Mouse (Mus musculus) hindbrain, embryonic 14.5 days (tissue): ENCODE results near the gene Mrpl52. TPM values are rescaled to one million over a fixed set of nuclear protein-coding genes. Genes with fewer than 3 reads are reported as not detected.

ENCODE experiments used
- ATAC-seq: fragments of 200-750 bp; cut with Nextera tagmentation; 2 replicates; pipeline ENCODE4 v1.8.0; 2017; ENCODE audit warnings: moderate number of reproducible peaks, mild to moderate bottlenecking, moderate TSS enrichment, moderate library complexity; ENCODE audit not compliant: low FRiP score
- DNase-seq: peaks from one replicate; pipeline ENCODE4 v3.0.0-alpha.2; 2015; ENCODE audit warnings: low spot score
- H3K27ac ChIP-seq: fragments of 300-500 bp; sonication (generic); 2 replicates; pipeline ENCODE4 v1.5.1; 2014; ENCODE audit warnings: mild to moderate bottlenecking, moderate library complexity
- H3K27me3 ChIP-seq: fragments of 300-500 bp; sonication (generic); 2 replicates; pipeline ENCODE4 v1.6.1; 2014; ENCODE audit warnings: mild to moderate bottlenecking, low read length, mixed read lengths; ENCODE audit not compliant: control insufficient read depth, insufficient read depth
- H3K36me3 ChIP-seq: fragments of 300-500 bp; sonication (generic); replicated peaks from 2 replicates; pipeline ENCODE4 v1.6.1; 2014; ENCODE audit not compliant: control insufficient read depth, insufficient read depth
- H3K4me1 ChIP-seq: fragments of 300-500 bp; sonication (generic); replicated peaks from 2 replicates; pipeline ENCODE4 v1.6.1; 2014; ENCODE audit warnings: antibody characterized with exemption, low read length, mixed read lengths; ENCODE audit not compliant: control insufficient read depth, insufficient read depth
- H3K4me2 ChIP-seq: fragments of 300-500 bp; sonication (generic); replicated peaks from 2 replicates; pipeline ENCODE4 v1.6.1; 2014; ENCODE audit warnings: mild to moderate bottlenecking, moderate library complexity
- H3K4me3 ChIP-seq: fragments of 300-500 bp; sonication (generic); replicated peaks from 2 replicates; pipeline ENCODE4 v1.5.1; 2014; ENCODE audit warnings: mild to moderate bottlenecking, low read length
- H3K9ac ChIP-seq: fragments of 300-500 bp; sonication (generic); 2 replicates; pipeline ENCODE4 v1.6.1; 2014
- H3K9me3 ChIP-seq: fragments of 300-500 bp; sonication (generic); 2 replicates; pipeline ENCODE4 v1.6.1; 2016; ENCODE audit warnings: low read length; ENCODE audit not compliant: control insufficient read depth
- WGBS: fragments of 180-500 bp; shearing (Covaris S2); extraction: QIAGEN DNeasy Blood & Tissue Kit; methylation state at CpG from one replicate; pipeline ENCODE4 v1.1.7; 2014; 5-methylcytosine and 5-hydroxymethylcytosine counted together
- polyA plus RNA-seq: library from polyadenylated mRNA; unstranded; fragments of >200 nt; fragmentation: Nextera tagmentation; extraction: Ambion mirVana; gene quantifications from 2 replicates; pipeline ENCODE4 v1.2.1, GENCODE M21; 2014

Gene Mrpl52
- polyA plus RNA-seq, 1 experiment from 2014 or later: 308 TPM

GRCm38 (mm10) chr14:54453566-54453965 is 26.9 kb downstream of the Mrpl52 start:
- Histone ChIP-seq H3K4me2 (no peak overlapping the region), H3K9me3 (no peaks in the 10 kb centered on the region), H3K4me1 (no peaks in the 10 kb centered on the region), H3K27me3 (no peaks in the 10 kb centered on the region), H3K27ac (no peak overlapping the region), H3K9ac (no peak overlapping the region), H3K36me3 (no peaks in the 10 kb centered on the region), H3K4me3 (no peak overlapping the region)
- 86% methylated on average over 9 of the region's 9 CpGs for WGBS
- DNase-seq: no peak
- ATAC-seq: no peak

DNA sequence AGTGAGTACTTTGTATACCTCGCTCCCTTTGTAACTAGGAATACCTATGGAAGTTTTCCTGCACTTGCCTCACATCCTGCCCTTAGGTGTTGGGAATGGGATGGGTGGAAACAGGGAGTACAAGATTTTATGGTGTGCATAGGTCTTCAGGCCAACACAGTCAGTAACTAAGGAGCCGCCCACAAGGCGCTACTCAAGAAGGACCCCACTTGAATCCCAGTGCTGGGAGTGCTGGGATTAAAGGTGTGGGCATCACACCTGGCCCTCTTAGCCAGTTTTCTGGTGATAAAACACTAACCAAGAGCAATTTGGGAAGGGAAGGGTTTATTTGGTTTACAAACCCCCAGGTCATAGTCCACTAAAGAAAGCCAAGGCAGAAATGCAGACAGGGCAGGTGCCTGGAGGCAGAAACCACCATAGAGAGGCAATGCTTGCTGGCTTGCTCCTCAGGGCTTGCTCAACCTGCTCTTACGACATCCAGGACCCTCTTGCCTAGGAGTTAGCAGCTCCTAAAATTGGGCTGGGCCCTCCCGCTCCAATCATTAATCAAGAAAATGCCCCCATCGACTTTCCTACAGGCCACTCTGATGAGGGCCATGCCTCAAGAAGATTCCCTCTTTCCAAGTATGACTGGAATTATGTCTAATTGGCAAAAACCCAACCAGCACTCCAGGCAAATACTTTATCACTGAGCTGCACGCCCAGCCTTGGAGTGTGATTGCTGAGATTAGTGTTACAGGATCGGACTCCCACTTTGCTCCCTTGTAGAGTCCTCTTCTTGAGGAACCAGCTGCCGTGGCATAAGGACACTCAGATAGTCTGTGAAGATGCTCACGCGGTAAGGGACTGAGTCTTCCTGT is 28.2 kb downstream of the Mrpl52 start:
- no peaks in the 10 kb centered on the region for H3K4me1 ChIP-seq
- H3K27me3 ChIP-seq: no peaks in the 10 kb centered on the region
- no peak overlapping the region for H3K4me2 ChIP-seq
- no peak for DNase-seq
- H3K9ac ChIP-seq: no peak overlapping the region
- no peaks in the 10 kb centered on the region for H3K36me3 ChIP-seq
- no peak overlapping the region for H3K27ac ChIP-seq
- no peaks in the 10 kb centered on the region for H3K9me3 ChIP-seq
- H3K4me3 ChIP-seq: no peak overlapping the region
- WGBS: 88% methylated on average over 11 of the region's 11 CpGs
- ATAC-seq: no peak

DNA sequence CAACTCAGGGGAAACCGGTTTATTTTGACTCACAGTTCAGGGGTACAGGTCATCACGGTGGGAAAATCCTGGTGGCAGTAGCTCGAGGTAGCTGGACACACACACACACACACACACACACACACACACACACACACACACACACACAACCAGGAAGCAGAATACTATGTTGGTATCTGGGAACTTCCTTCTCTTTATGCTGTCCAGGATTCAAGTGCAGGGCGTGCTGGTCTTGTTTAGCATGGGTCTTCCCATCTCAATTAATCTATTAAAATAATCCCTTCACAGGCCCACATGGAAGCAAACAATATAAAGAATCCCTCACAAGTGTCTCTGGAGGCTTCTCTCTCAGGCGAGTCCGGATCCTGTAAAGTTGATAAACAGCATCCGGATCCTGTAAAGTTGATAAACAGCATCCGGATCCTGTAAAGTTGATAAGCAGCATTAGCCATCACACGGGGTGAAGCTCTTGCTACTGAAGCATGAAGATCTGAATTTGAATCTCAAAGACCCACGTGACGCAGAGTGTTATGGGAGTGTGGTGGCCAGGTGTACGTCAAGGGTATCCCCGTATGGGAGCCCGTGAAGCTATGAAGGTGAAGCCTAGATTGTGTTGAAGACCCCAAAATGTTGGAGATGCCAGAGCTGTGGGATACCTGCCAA is 31.3 kb downstream of the Mrpl52 start:
- WGBS: 91% methylated on average over 14 of the region's 14 CpGs
- Histone ChIP-seq H3K27me3 (no peaks in the 10 kb centered on the region), H3K4me2 (no peak overlapping the region), H3K27ac (no peak overlapping the region), H3K9ac (no peak overlapping the region), H3K4me1 (no peaks in the 10 kb centered on the region), H3K9me3 (no peaks in the 10 kb centered on the region), H3K4me3 (no peak overlapping the region), H3K36me3 (no peaks in the 10 kb centered on the region)
- no peak for ATAC-seq
- no peak for DNase-seq

DNA sequence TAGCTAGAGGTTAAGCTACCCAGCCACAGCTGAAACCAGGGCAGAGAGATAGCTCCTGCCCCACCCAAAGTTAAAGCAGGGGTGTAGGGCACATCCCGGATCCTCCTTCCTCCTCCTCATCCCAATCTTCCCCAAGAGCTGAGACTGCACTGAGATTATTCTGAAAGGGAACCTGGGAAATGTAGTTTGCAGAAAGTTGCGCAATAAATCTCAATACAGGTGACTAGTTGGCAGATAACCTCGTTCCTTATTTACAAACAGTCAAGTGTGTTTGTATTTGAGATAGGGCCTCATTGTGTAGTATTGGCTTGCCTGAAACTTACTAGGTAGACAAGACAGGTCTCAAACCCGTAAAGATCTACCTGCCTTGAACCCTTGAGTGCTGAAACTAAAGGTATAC is 35.4 kb downstream of the Mrpl52 start:
- H3K4me2 ChIP-seq: no peak overlapping the region
- peaks cover 8% of the 10 kb centered on the region for H3K4me1 ChIP-seq
- H3K36me3 ChIP-seq: peaks cover 4% of the 10 kb centered on the region; the same call in 1 of the 2 replicates
- no peaks in the 10 kb centered on the region for H3K27me3 ChIP-seq
- H3K9me3 ChIP-seq: no peaks in the 10 kb centered on the region
- WGBS: 92% methylated on average over 4 of the region's 4 CpGs
- no peak overlapping the region for H3K9ac ChIP-seq
- DNase-seq (no peak), ATAC-seq (no peak)
- H3K27ac ChIP-seq: no peak overlapping the region
- no peak overlapping the region for H3K4me3 ChIP-seq

- 16% methylated on average over 12 of the region's 12 CpGs for WGBS
- Histone ChIP-seq H3K4me3 (peak overlapping the region; percentile 60), H3K27me3 (no peaks in the 10 kb centered on the region), H3K9ac (peak overlapping the region; percentile 69), H3K27ac (peak overlapping the region; percentile 34), H3K9me3 (no peaks in the 10 kb centered on the region), H3K4me1 (peaks cover 8% of the 10 kb centered on the region), H3K36me3 (peaks cover 15% of the 10 kb centered on the region), H3K4me2 (peak overlapping the region; percentile 89)
- ATAC-seq (0 out of 2 replicates have a peak, but pooled peaks have one; percentile 22), DNase-seq (no peak)
Measured at GRCm38 (mm10) chr14:54463108-54463958, 36.6 kb downstream of the Mrpl52 start.

DNA sequence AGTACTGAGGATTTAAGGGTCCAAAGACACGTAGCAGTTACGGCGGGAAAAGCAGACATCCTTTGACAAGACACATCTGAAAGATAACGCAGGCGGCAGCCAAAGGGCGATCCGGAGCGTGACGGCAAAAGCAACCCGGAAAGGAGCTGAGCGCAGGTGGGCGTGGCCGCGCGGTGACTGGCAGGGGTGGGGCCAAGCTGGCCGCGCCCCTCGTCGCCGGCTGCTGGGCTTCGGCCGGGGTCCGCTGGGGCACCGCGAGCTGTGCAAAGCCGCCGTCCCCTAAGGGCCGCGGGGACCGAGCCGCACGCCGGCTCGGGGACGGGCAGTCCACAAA is 37.2 kb downstream of the Mrpl52 start, which contains the start of gene Lrp10:
Lrp10 (plus strand) TSS at position 179 of the 334 bp plus-strand sequence.
- under 1% methylated on average over 35 of the region's 35 CpGs for WGBS
- peak within 1 kb of the TSS; percentile 69 for H3K9ac ChIP-seq
- peak within 1 kb of the TSS; percentile 60 for H3K4me3 ChIP-seq
- H3K36me3 ChIP-seq: peaks cover 21% of the 10 kb centered on the region
- peak within 1 kb of the TSS; percentile 89 for H3K4me2 ChIP-seq
- H3K27me3 ChIP-seq: no peaks in the 10 kb centered on the region
- H3K4me1 ChIP-seq: peaks cover 8% of the 10 kb centered on the region
- ATAC-seq: peak; percentile 90
- peak; percentile 84 for DNase-seq
- H3K9me3 ChIP-seq: no peaks in the 10 kb centered on the region
- H3K27ac ChIP-seq: peak within 1 kb of the TSS; percentile 34

- peak overlapping the region; percentile 34 for H3K27ac ChIP-seq
- peak overlapping the region; percentile 89 for H3K4me2 ChIP-seq
- H3K9ac ChIP-seq: peak overlapping the region; percentile 69
- peaks cover 8% of the 10 kb centered on the region for H3K4me1 ChIP-seq
- DNase-seq (peak; percentile 66), ATAC-seq (peak; percentile 73)
- no peaks in the 10 kb centered on the region for H3K27me3 ChIP-seq
- H3K9me3 ChIP-seq: no peaks in the 10 kb centered on the region
- H3K4me3 ChIP-seq: peak overlapping the region; percentile 60
- H3K36me3 ChIP-seq: peaks cover 26% of the 10 kb centered on the region
- WGBS: under 1% methylated on average over 46 of the region's 57 CpGs
Measured at GRCm38 (mm10) chr14:54464293-54465005, 37.7 kb downstream of the Mrpl52 start.

DNA sequence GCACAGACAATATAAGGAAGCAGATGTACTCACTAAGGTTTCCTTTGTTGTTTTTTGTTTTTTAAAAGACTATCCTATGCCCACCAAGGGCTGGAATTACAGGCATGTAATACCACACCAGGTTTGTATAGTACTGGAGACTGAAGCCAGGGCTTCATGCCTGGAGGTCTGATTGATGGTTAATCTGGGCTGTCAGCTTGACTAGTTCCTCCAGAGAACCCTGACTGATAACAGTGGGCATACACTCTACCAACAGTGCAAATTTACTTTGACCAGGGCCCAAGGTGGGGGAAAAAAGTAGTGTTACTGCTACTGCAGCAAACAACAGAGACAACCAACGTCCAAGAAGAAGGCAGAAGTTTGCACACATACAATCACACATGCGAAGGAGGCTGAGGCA is 44.8 kb downstream of the Mrpl52 start:
- H3K4me3 ChIP-seq: no peak overlapping the region
- H3K4me1 ChIP-seq: peaks cover 9% of the 10 kb centered on the region
- 89% methylated on average over 2 of the region's 2 CpGs for WGBS
- ATAC-seq (no peak), DNase-seq (no peak)
- H3K27me3 ChIP-seq: no peaks in the 10 kb centered on the region
- peaks cover 34% of the 10 kb centered on the region for H3K36me3 ChIP-seq
- no peak overlapping the region for H3K9ac ChIP-seq
- H3K9me3 ChIP-seq: no peaks in the 10 kb centered on the region
- H3K4me2 ChIP-seq: no peak overlapping the region
- H3K27ac ChIP-seq: no peak overlapping the region
